Mouse (Mus musculus) adrenal gland, adult 18-20 months (tissue): Measurements from ENCODE around the gene Kcnmb2. TPM values are rescaled to one million over a fixed set of nuclear protein-coding genes. Genes with fewer than 3 reads are reported as not detected.

Experiments
- DNase-seq, 2 experiments: peaks; one replicate each; pipeline ENCODE4 v3.0.0; 2021 to 2022; ENCODE audit warnings: low spot score in 2 of 2
- long read RNA-seq, 2 experiments: library from polyadenylated mRNA; stranded (forward); transcript quantifications; one replicate each; pipeline ENCODE4 v2.0.0; 2021
- total RNA-seq, 2 experiments: library from RNA; stranded (reverse); gene quantifications; 1 replicate in 1 of 2; 2 replicates in 1 of 2; pipeline ENCODE4 v1.2.3; 2021

Gene Kcnmb2
- 1 to 10 TPM; 5.0 to 7.5 TPM for total RNA-seq
- long read RNA-seq, experiment 1, partial matches to known transcripts: 1 of 1 reads
- long read RNA-seq, experiment 1, other reads (novel, unspliced or antisense): 0 of 1 reads
- long read RNA-seq, experiment 2, partial matches to known transcripts: 2 of 2 reads
- long read RNA-seq, experiment 2, other reads (novel, unspliced or antisense): 0 of 2 reads

GRCm38 (mm10) chr3:31902504-31903330 lies at the start of gene Kcnmb2:
Gene Kcnmb2, plus strand, starts transcription at chr3:31902507.
- no peak for DNase-seq

GRCm38 (mm10) chr3:31863522-31863921 lies 38.8 kb upstream of the Kcnmb2 start:
- DNase-seq: no peak

GRCm38 (mm10) chr3:31864070-31864469 lies 38.2 kb upstream of the Kcnmb2 start:
- DNase-seq: no peak

- no peak for DNase-seq
Observed at GRCm38 (mm10) chr3:31871461-31871860, 30.8 kb upstream of the Kcnmb2 start.

GRCm38 (mm10) chr3:31882621-31883131 lies 19.6 kb upstream of the Kcnmb2 start:
- no peak for DNase-seq

- DNase-seq: no peak
Observed at GRCm38 (mm10) chr3:31892653-31893052, 9.7 kb upstream of the Kcnmb2 start.

- DNase-seq: no peak
Observed at GRCm38 (mm10) chr3:31903506-31903905, 1.2 kb downstream of the Kcnmb2 start.

GRCm38 (mm10) chr3:31904156-31904555 lies 1.8 kb downstream of the Kcnmb2 start:
- no peak for DNase-seq

GRCm38 (mm10) chr3:31911168-31911567 lies 8.9 kb downstream of the Kcnmb2 start:
- no peak for DNase-seq

GRCm38 (mm10) chr3:31911690-31912089 lies 9.4 kb downstream of the Kcnmb2 start:
- DNase-seq: no peak

GRCm38 (mm10) chr3:31928544-31928943 lies 26.2 kb downstream of the Kcnmb2 start:
- no peak for DNase-seq

- no peak for DNase-seq
Observed at GRCm38 (mm10) chr3:31934704-31935103, 32.4 kb downstream of the Kcnmb2 start.

- DNase-seq: no peak
Observed at GRCm38 (mm10) chr3:31941478-31941877, 39.2 kb downstream of the Kcnmb2 start.

GRCm38 (mm10) chr3:31954213-31954612 lies 51.9 kb downstream of the Kcnmb2 start:
- no peak for DNase-seq

- DNase-seq: no peak
Observed at GRCm38 (mm10) chr3:31955004-31955403, 52.7 kb downstream of the Kcnmb2 start.

- DNase-seq: no peak
Observed at GRCm38 (mm10) chr3:31959821-31960220, 57.5 kb downstream of the Kcnmb2 start.

GRCm38 (mm10) chr3:31961175-31961574 lies 58.9 kb downstream of the Kcnmb2 start:
- no peak for DNase-seq

- no peak for DNase-seq
Observed at GRCm38 (mm10) chr3:31963076-31963475, 60.8 kb downstream of the Kcnmb2 start.

- no peak for DNase-seq
Observed at GRCm38 (mm10) chr3:31979661-31980060, 77.4 kb downstream of the Kcnmb2 start.

- no peak for DNase-seq
Observed at GRCm38 (mm10) chr3:31982444-31982843, 80.1 kb downstream of the Kcnmb2 start.

- DNase-seq: no peak
Observed at GRCm38 (mm10) chr3:31985103-31985502, 82.8 kb downstream of the Kcnmb2 start.

- DNase-seq: no peak
Observed at GRCm38 (mm10) chr3:31991526-31992045, 89.3 kb downstream of the Kcnmb2 start.
